Mouse (Mus musculus) MEL (cell line): ENCODE data around the gene Rbm25.

Experiments used
- CHD2 ChIP-seq: IDR thresholded peaks from 2 replicates; pipeline ENCODE4 v1.6.1; 2011; ENCODE audit warnings: low read length, improper control_type of control experiment
- CTCF ChIP-seq, 3 experiments: IDR thresholded peaks in 2 of 3; conservative IDR thresholded peaks in 1 of 3; 2 replicates each; pipeline ENCODE4 v1.5.1; 2011 to 2012; ENCODE audit warnings: low read length in 3 of 3, low read depth in 2 of 3, mild to moderate bottlenecking in 2 of 3, improper control_type of control experiment in 1 of 3, inconsistent platforms in 1 of 3, mixed read lengths in 1 of 3, moderate library complexity in 1 of 3; ENCODE audit not compliant: control insufficient read depth in 1 of 3, insufficient read depth in 1 of 3, poor library complexity in 1 of 3, severe bottlenecking in 1 of 3
- NELFE ChIP-seq: IDR thresholded peaks from 2 replicates; pipeline ENCODE4 v1.6.1; 2011; ENCODE audit warnings: low read depth, low read length, improper control_type of control experiment

GRCm38 (mm10) chr12:83686575-83687350 is 55.7 kb downstream of the Rbm25 start:
- TF ChIP-seq CHD2: no peak
- TF ChIP-seq CTCF (IDR thresholded peaks at IDR 0.05 in 2 of 3, conservative IDR thresholded peaks at IDR 0.05 in 1 of 3; ENCODE audit: control insufficient read depth in 1 of 3, insufficient read depth in 1 of 3, low read depth in 2 of 3, low read length in 3 of 3, poor library complexity in 1 of 3, severe bottlenecking in 1 of 3): no peak
- TF ChIP-seq NELFE: no peak
